In the genomic region with DNA sequence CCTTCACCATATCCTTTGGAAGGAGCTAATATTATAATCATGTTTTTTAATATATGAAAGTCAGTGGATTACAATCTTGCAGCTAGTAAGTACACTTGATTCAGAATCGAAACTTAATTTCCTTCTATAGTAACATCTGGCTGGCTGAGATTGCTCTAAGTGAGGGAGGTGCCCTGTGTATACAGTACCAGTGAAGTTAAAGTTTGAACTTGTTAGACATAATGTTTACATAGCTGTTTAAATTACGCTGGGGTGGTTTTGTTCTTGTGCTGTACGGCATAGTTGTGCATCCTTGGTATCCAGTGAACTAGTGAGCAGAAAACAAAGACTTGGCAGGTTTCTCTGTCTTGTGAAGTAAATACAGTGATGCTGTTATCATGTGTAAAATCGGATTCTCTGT, we compare ENCODE assay signal across 21 mouse cellular contexts. TPM values are rescaled to one million over a fixed set of nuclear protein-coding genes. Genes with fewer than 3 reads are reported as not detected.
DNase-seq lines count a peak whose midpoint lies in the region; ATAC-seq and TF ChIP-seq lines count a peak whose summit lies in the region.
"Had no signal": no experiment of that assay in that cellular context is flagged by ENCODE, and none has a peak within 500 bp of the region (broad histone marks: within the 10 kb centered on the region; RNA-seq: fewer than 3 reads in every experiment).

No protein-coding gene starts in this region.

- H3K9ac ChIP-seq in hindbrain, embryonic 13.5 days, result no peak overlapping the region
- H3K9ac ChIP-seq in hindbrain, embryonic 16.5 days (ENCODE audit: low read depth, low read length), result no peak overlapping the region
- no peak overlapping the region for H3K9ac ChIP-seq in lung, embryonic 15.5 days
- no peak overlapping the region for H3K9ac ChIP-seq in intestine, postnatal 0 days (ENCODE audit: low read depth, low read length)
- H3K9ac ChIP-seq in stomach, postnatal 0 days (ENCODE audit: low read length), result no peak overlapping the region
- H3K9ac ChIP-seq: heart, embryonic 15.5 days; liver, embryonic 15.5 days; midbrain, embryonic 13.5 days had no signal

- no peak for DNase-seq in lung, postnatal 14 days
- DNase-seq in stomach, postnatal 0 days (ENCODE audit: low spot score), result peak; percentile 18
- DNase-seq in left cerebral cortex, postnatal 4 days, result no peak
- DNase-seq: adrenal gland, postnatal 14 days; cerebellum, adult 11-12 months; cerebellum, postnatal 14 days; gastrocnemius, postnatal 25 days; kidney, adult 2 months; liver had no signal

- H3K27ac ChIP-seq in hindbrain, embryonic 13.5 days, result 0 out of 2 replicates have a peak overlapping the region, but pooled peaks have one; percentile 8
- no peak overlapping the region for H3K27ac ChIP-seq in hindbrain, embryonic 16.5 days (ENCODE audit: low read depth, low read length)
- peak overlapping the region; percentile 38 for H3K27ac ChIP-seq in lung, embryonic 15.5 days
- no peak overlapping the region for H3K27ac ChIP-seq in intestine, postnatal 0 days (ENCODE audit: low read depth, low read length)
- H3K27ac ChIP-seq in stomach, postnatal 0 days (replicated peaks), result peak overlapping the region; percentile 19; the same call in 1 of the 2 replicates
- H3K27ac ChIP-seq: heart, embryonic 10.5 days; heart, embryonic 15.5 days; kidney, postnatal 0 days; liver, embryonic 15.5 days; macrophage; midbrain, embryonic 13.5 days had no signal

- intact Hi-C loops in left cerebral cortex, postnatal 4 days (cut with DNase I), result no loop called here

- H3K27me3 ChIP-seq in hindbrain, embryonic 13.5 days, result no peaks in the 10 kb centered on the region
- no peaks in the 10 kb centered on the region for H3K27me3 ChIP-seq in hindbrain, embryonic 16.5 days (replicated peaks; ENCODE audit: control insufficient read depth, insufficient read depth, low read length)
- H3K27me3 ChIP-seq in lung, embryonic 15.5 days, result no peaks in the 10 kb centered on the region
- H3K27me3 ChIP-seq in intestine, postnatal 0 days (replicated peaks; ENCODE audit: control insufficient read depth, insufficient read depth, low read length), result no peaks in the 10 kb centered on the region
- H3K27me3 ChIP-seq in stomach, postnatal 0 days (ENCODE audit: control insufficient read depth, insufficient read depth, low read length), result no peaks in the 10 kb centered on the region
- H3K27me3 ChIP-seq: heart, embryonic 15.5 days; liver, embryonic 15.5 days; midbrain, embryonic 13.5 days; Patski had no signal

- peaks cover 22% of the 10 kb centered on the region for H3K4me1 ChIP-seq in hindbrain, embryonic 13.5 days (replicated peaks)
- peaks cover 4% of the 10 kb centered on the region for H3K4me1 ChIP-seq in hindbrain, embryonic 16.5 days (ENCODE audit: control insufficient read depth, insufficient read depth, low read depth, low read length)
- H3K4me1 ChIP-seq in lung, embryonic 15.5 days, result peaks cover 29% of the 10 kb centered on the region
- peaks cover 13% of the 10 kb centered on the region for H3K4me1 ChIP-seq in intestine, postnatal 0 days (replicated peaks; ENCODE audit: control insufficient read depth, insufficient read depth, low read length)
- 0 out of 2 replicates have a peak, but pooled peaks cover 9% of the 10 kb centered on the region for H3K4me1 ChIP-seq in stomach, postnatal 0 days (replicated peaks; ENCODE audit: control insufficient read depth, insufficient read depth)

- ATAC-seq in hindbrain, embryonic 13.5 days (ENCODE audit: low FRiP score), result no peak
- ATAC-seq in hindbrain, embryonic 16.5 days, result no peak
- peak; percentile 58; the same call in 1 of the 2 replicates for ATAC-seq in lung, embryonic 15.5 days (ENCODE audit: borderline replicate concordance, extremely low read depth, low FRiP score, low TSS enrichment)
- ATAC-seq in intestine, postnatal 0 days, result no peak; the same call in 1 of the 2 replicates
- peak; percentile 75 for ATAC-seq in stomach, postnatal 0 days (ENCODE audit: low FRiP score, low TSS enrichment)
- ATAC-seq: Patski had no signal

- no peak overlapping the region for H3K4me3 ChIP-seq in hindbrain, embryonic 13.5 days
- no peak overlapping the region for H3K4me3 ChIP-seq in hindbrain, embryonic 16.5 days (ENCODE audit: low read length)
- H3K4me3 ChIP-seq in lung, embryonic 15.5 days, result no peak overlapping the region
- H3K4me3 ChIP-seq in intestine, postnatal 0 days (ENCODE audit: low read depth, low read length), result no peak overlapping the region
- no peak overlapping the region for H3K4me3 ChIP-seq in stomach, postnatal 0 days (ENCODE audit: low read depth, low read length)
- H3K4me3 ChIP-seq: heart, embryonic 10.5 days; heart, embryonic 15.5 days; liver, embryonic 15.5 days; midbrain, embryonic 13.5 days had no signal

- H3K36me3 ChIP-seq in hindbrain, embryonic 13.5 days, result no peaks in the 10 kb centered on the region
- H3K36me3 ChIP-seq in hindbrain, embryonic 16.5 days (ENCODE audit: control insufficient read depth, insufficient read depth, low read length), result no peaks in the 10 kb centered on the region
- no peaks in the 10 kb centered on the region; the same call in 1 of the 2 replicates for H3K36me3 ChIP-seq in lung, embryonic 15.5 days
- H3K36me3 ChIP-seq in intestine, postnatal 0 days (ENCODE audit: control insufficient read depth, insufficient read depth), result no peaks in the 10 kb centered on the region
- no peaks in the 10 kb centered on the region for H3K36me3 ChIP-seq in stomach, postnatal 0 days (ENCODE audit: control insufficient read depth, insufficient read depth, low read length)
- H3K36me3 ChIP-seq: heart, embryonic 10.5 days; heart, embryonic 15.5 days; liver, embryonic 15.5 days; midbrain, embryonic 13.5 days had no signal

- WGBS in hindbrain, embryonic 13.5 days, result 75% methylated on average over 4 of the region's 4 CpGs
- WGBS in hindbrain, embryonic 16.5 days, result 74% methylated on average over 4 of the region's 4 CpGs
- WGBS in lung, embryonic 15.5 days, result 15% methylated on average over 4 of the region's 4 CpGs
- WGBS in intestine, postnatal 0 days, result 17% methylated on average over 4 of the region's 4 CpGs
- WGBS in stomach, postnatal 0 days, result 15% methylated on average over 4 of the region's 4 CpGs

- no peak for TF ChIP-seq EP300 in stomach, postnatal 0 days (optimal IDR thresholded peaks at IDR 0.05)

- no peaks in the 10 kb centered on the region for H3K9me3 ChIP-seq in hindbrain, embryonic 13.5 days
- H3K9me3 ChIP-seq in hindbrain, embryonic 16.5 days (ENCODE audit: control insufficient read depth, low read length), result no peaks in the 10 kb centered on the region
- no peaks in the 10 kb centered on the region for H3K9me3 ChIP-seq in lung, embryonic 15.5 days
- no peaks in the 10 kb centered on the region for H3K9me3 ChIP-seq in intestine, postnatal 0 days (ENCODE audit: control insufficient read depth)
- H3K9me3 ChIP-seq in stomach, postnatal 0 days (ENCODE audit: control insufficient read depth, low read length), result no peaks in the 10 kb centered on the region
- H3K9me3 ChIP-seq: heart, embryonic 10.5 days; heart, embryonic 15.5 days; liver, embryonic 15.5 days; midbrain, embryonic 13.5 days had no signal

- no peak overlapping the region for H3K4me2 ChIP-seq in hindbrain, embryonic 13.5 days
- H3K4me2 ChIP-seq in hindbrain, embryonic 16.5 days (ENCODE audit: low read length), result no peak overlapping the region
- no peak overlapping the region for H3K4me2 ChIP-seq in lung, embryonic 15.5 days
- H3K4me2 ChIP-seq in intestine, postnatal 0 days (replicated peaks; ENCODE audit: low read depth), result 0 out of 2 replicates have a peak overlapping the region, but pooled peaks have one; percentile 18
- H3K4me2 ChIP-seq in stomach, postnatal 0 days (replicated peaks; ENCODE audit: low read depth), result no peak overlapping the region; the same call in 1 of the 2 replicates
- H3K4me2 ChIP-seq: heart, embryonic 15.5 days; liver, embryonic 15.5 days; midbrain, embryonic 13.5 days had no signal

- TF ChIP-seq CTCF in intestine, postnatal 0 days (IDR thresholded peaks at IDR 0.05; ENCODE audit: low read depth), result no peak
- no peak for TF ChIP-seq CTCF in stomach, postnatal 0 days (IDR thresholded peaks at IDR 0.05; ENCODE audit: low read depth)

RNA-seq across cellular contexts. Expression of gene Pkp4, which starts 18.3 kb away (rescaled TPM):
- polyA plus RNA-seq in hindbrain, embryonic 13.5 days (2015; fragmentation: Nextera tagmentation; extraction: Ambion mirVana), result 18.3 and 19.2 TPM in 2 replicates
- polyA plus RNA-seq in hindbrain, embryonic 16.5 days (2015; fragmentation: Nextera tagmentation; extraction: Ambion mirVana), result 26.1 and 29.2 TPM in 2 replicates
- polyA plus RNA-seq in lung, embryonic 15.5 days (2015; fragmentation: Nextera tagmentation; extraction: Ambion mirVana), result 28.3 and 30.8 TPM in 2 replicates
- 27.7 and 30.5 TPM in 2 replicates for polyA plus RNA-seq in intestine, postnatal 0 days (2015; fragmentation: Nextera tagmentation; extraction: Ambion mirVana)
- polyA plus RNA-seq in stomach, postnatal 0 days (2015; fragmentation: Nextera tagmentation; extraction: Ambion mirVana), result 16.8 and 16.9 TPM in 2 replicates
- total RNA-seq in left cerebral cortex, postnatal 4 days (2021), result 100 to 1,000 TPM; 165 to 170 TPM
- total RNA-seq: MEL had no signal

RNA-seq across cellular contexts. Expression of gene Ccdc148, which starts 18.5 kb away (rescaled TPM):
- polyA plus RNA-seq in hindbrain, embryonic 13.5 days (2015; fragmentation: Nextera tagmentation; extraction: Ambion mirVana), result 4.3 and 4.6 TPM in 2 replicates
- polyA plus RNA-seq in hindbrain, embryonic 16.5 days (2015; fragmentation: Nextera tagmentation; extraction: Ambion mirVana), result 5.8 and 7.1 TPM in 2 replicates
- polyA plus RNA-seq in lung, embryonic 15.5 days (2015; fragmentation: Nextera tagmentation; extraction: Ambion mirVana), result 1.6 and 2.0 TPM in 2 replicates
- 0.80 and 0.81 TPM in 2 replicates for polyA plus RNA-seq in intestine, postnatal 0 days (2015; fragmentation: Nextera tagmentation; extraction: Ambion mirVana)
- polyA plus RNA-seq in stomach, postnatal 0 days (2015; fragmentation: Nextera tagmentation; extraction: Ambion mirVana), result 0.24 and 0.47 TPM in 2 replicates
- 10 to 100 TPM; 10.9 to 11.4 TPM for total RNA-seq in left cerebral cortex, postnatal 4 days (2021)
- total RNA-seq: gastrocnemius, postnatal 25 days; MEL had no signal

Comparison
In these comparisons a context has a peak if more than half of its experiments do, and no peak if none do; other contexts are left out.
1. H3K27ac ChIP-seq: peak in hindbrain, embryonic 13.5 days (single experiment), lung, embryonic 15.5 days (single experiment) and stomach, postnatal 0 days (single experiment); none in hindbrain, embryonic 16.5 days (single experiment) and intestine, postnatal 0 days (single experiment).
2. ATAC-seq: peak in lung, embryonic 15.5 days (single experiment) and stomach, postnatal 0 days (single experiment); none in hindbrain, embryonic 13.5 days (single experiment), hindbrain, embryonic 16.5 days (single experiment) and intestine, postnatal 0 days (single experiment).